Mouse (Mus musculus): ENCODE measurements at regions not wholly inside any gene's neighbourhood (a gene's known extent, or its start where the extent isn't known, plus 50 kb on each side); places are given as distances from the start of the nearest gene placed in this dataset.

DNA sequence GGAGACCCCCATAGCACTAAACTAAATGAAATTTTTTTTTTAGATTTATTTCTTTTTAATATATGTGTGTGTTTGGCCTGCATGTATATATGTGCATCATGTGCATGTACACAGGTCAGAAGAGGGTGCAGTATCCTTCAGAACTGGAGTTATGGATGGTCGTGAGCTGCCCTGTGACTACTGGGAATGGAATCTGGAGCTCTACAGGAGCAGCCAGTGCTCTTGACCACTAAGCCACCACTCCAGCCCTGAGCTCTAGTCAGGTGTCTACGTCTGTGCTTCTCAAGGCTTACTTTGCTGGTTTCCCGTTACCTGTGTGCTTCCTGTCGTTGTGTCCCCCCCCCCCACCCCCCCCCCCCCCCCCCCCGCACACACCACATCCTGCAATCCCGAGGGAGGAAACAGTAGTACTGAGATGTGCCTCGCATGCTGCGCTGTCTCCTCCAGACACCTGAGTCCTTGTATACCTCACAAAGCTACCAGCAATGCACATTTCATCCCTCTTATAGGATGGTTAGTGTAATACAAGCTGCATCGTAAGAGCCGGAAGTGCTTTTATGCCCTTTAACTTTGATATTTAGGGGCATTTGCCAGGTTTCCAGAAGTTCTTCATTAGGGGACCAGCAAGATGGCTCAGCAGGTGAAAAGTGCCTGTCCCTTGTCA lies 153.5 kb upstream of the Ubr2 start:
- Histone ChIP-seq H3K4me3 (ENCODE audit: control insufficient read depth, insufficient read depth, low read length) (no peak overlapping the region), H3K27ac (ENCODE audit: control insufficient read depth, insufficient read depth, low read length) (no peak overlapping the region), H3K27me3 (ENCODE audit: control insufficient read depth, insufficient read depth, low read length) (no peaks in the 10 kb centered on the region), H3K36me3 (ENCODE audit: control insufficient read depth, insufficient read depth, low read length) (no peaks in the 10 kb centered on the region), H3K4me1 (replicated peaks; ENCODE audit: control insufficient read depth, insufficient read depth, low read length) (peaks cover 29% of the 10 kb centered on the region)
- 22% methylated on average over 9 of the region's 10 CpGs for WGBS
- TF ChIP-seq CTCF (IDR thresholded peaks at IDR 0.05; ENCODE audit: borderline replicate concordance, control insufficient read depth, extremely low read depth, insufficient read depth, low read length, poor library complexity) = no peak
- TF ChIP-seq POLR2A (IDR thresholded peaks at IDR 0.05; ENCODE audit: control insufficient read depth, extremely low read depth, insufficient read depth, low read length, poor library complexity) = no peak
- no peak for DNase-seq

DNA sequence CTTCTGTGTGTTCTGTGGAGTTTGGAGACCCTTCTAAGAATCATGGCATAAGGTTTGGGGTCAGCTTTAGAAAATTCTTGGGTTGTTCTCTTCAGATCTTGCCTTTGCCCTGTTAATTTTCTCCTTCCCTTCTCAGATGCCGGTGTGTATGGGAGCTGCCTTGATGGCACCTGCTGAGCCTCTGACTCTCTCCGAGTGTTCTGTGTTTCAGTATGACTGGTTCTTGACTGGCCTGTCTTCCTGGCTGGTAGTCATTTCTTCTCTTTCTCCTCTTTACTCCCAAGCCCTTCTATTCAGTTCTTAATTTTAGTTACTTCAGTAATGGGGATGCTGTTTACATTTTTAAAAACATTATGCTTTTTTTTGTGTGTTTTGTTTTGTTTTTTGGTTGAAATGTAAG lies 152.1 kb upstream of the Ubr2 start:
- Histone ChIP-seq H3K27ac (ENCODE audit: control insufficient read depth, insufficient read depth, low read length) (no peak overlapping the region), H3K4me3 (ENCODE audit: control insufficient read depth, insufficient read depth, low read length) (no peak overlapping the region), H3K27me3 (ENCODE audit: control insufficient read depth, insufficient read depth, low read length) (no peaks in the 10 kb centered on the region), H3K36me3 (ENCODE audit: control insufficient read depth, insufficient read depth, low read length) (no peaks in the 10 kb centered on the region), H3K4me1 (replicated peaks; ENCODE audit: control insufficient read depth, insufficient read depth, low read length) (peaks cover 29% of the 10 kb centered on the region)
- WGBS = 92% methylated on average over 2 of the region's 2 CpGs
- DNase-seq = no peak
- TF ChIP-seq POLR2A (IDR thresholded peaks at IDR 0.05; ENCODE audit: control insufficient read depth, extremely low read depth, insufficient read depth, low read length, poor library complexity) = no peak
- TF ChIP-seq CTCF (IDR thresholded peaks at IDR 0.05; ENCODE audit: borderline replicate concordance, control insufficient read depth, extremely low read depth, insufficient read depth, low read length, poor library complexity) = no peak

DNA sequence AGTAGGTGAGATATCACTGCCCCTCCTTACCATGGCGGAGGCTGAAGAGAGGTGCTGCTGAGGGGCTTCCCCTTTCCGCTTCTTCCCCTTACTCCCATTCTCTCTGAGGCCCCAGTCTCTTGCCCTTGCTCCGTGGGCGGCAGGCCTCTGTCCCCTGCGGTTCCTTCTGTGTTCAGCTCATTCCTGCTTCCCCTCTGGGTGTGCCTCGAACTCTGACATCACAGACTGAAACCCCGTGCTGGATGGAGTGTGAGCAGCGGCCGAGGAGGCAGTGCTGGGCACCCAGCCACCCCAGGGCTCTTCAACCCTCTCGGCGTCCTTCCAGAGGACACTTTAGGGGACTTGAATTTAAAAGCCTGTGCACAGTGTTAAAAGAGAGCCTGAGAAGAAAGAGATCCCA lies 145.9 kb upstream of the Ubr2 start:
- no peak for DNase-seq
- Histone ChIP-seq H3K4me3 (ENCODE audit: control insufficient read depth, insufficient read depth, low read length) (no peak overlapping the region), H3K4me1 (replicated peaks; ENCODE audit: control insufficient read depth, insufficient read depth, low read length) (no peaks in the 10 kb centered on the region), H3K27me3 (ENCODE audit: control insufficient read depth, insufficient read depth, low read length) (no peaks in the 10 kb centered on the region), H3K27ac (ENCODE audit: control insufficient read depth, insufficient read depth, low read length) (no peak overlapping the region), H3K36me3 (ENCODE audit: control insufficient read depth, insufficient read depth, low read length) (no peaks in the 10 kb centered on the region)
- TF ChIP-seq POLR2A (IDR thresholded peaks at IDR 0.05; ENCODE audit: control insufficient read depth, extremely low read depth, insufficient read depth, low read length, poor library complexity) (no peak), CTCF (IDR thresholded peaks at IDR 0.05; ENCODE audit: borderline replicate concordance, control insufficient read depth, extremely low read depth, insufficient read depth, low read length, poor library complexity) (no peak)
- WGBS = 71% methylated on average over 11 of the region's 11 CpGs

DNA sequence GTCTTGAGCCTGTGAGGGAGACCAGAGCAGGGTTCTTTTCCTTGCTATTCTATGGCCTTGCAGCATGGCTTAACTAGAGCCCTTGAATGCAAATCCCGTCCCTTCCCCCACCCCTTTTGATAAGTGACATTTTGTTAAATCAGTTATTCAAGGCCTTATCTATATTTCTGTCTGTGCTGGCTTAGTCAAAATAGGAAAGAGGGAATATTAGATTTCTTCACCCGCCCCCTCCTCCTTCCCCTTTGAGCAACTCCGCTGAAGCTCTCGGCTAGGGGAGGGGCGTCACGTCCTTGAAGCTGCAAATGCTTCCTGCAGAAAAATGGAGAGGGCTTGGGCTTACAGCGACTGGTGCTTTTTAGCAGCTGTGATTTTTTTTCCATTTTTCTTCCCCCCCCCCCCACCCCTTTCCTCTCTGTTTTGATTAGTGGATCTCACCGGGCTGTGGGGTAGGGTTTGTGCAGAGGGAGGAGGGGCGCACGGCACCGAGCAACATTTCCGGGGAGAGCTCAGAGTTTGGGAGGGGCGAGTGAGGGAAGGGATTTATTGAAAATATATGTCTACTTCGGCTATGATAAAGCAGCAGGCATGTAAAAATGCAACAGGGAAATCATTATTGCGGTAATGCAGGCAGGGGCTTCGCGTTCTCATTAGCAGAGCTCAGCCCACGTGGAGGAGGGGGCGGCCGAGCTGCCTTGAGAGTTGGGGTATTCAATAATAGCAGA lies 141.4 kb upstream of the Ubr2 start:
- WGBS = 73% methylated on average over 20 of the region's 20 CpGs
- H3K27me3 ChIP-seq (ENCODE audit: control insufficient read depth, insufficient read depth, low read length) = no peaks in the 10 kb centered on the region
- H3K4me3 ChIP-seq (ENCODE audit: control insufficient read depth, insufficient read depth, low read length) = no peak overlapping the region
- no peaks in the 10 kb centered on the region for H3K4me1 ChIP-seq (replicated peaks; ENCODE audit: control insufficient read depth, insufficient read depth, low read length)
- no peak for DNase-seq
- H3K27ac ChIP-seq (ENCODE audit: control insufficient read depth, insufficient read depth, low read length) = no peak overlapping the region
- no peak for TF ChIP-seq POLR2A (IDR thresholded peaks at IDR 0.05; ENCODE audit: control insufficient read depth, extremely low read depth, insufficient read depth, low read length, poor library complexity)
- no peaks in the 10 kb centered on the region for H3K36me3 ChIP-seq (ENCODE audit: control insufficient read depth, insufficient read depth, low read length)

DNA sequence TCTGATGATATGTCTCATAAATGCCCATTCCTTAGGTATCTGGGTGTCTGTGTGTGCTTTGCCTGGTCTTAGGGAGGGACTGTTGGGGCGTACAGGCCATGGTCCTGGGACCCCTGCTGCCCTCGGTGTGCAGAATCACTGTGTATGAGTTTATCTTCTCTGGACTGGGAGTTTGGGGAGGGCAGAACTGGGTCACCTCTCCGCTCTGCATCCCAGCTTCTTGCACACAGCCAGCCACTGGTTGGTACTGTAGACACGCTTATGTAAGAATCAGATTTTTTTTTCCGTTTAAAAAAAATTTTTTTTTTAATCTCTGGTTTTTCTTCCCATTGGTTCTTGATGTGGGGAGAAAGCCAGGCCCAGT lies 140.8 kb upstream of the Ubr2 start:
- H3K4me3 ChIP-seq (ENCODE audit: control insufficient read depth, insufficient read depth, low read length) = no peak overlapping the region

DNA sequence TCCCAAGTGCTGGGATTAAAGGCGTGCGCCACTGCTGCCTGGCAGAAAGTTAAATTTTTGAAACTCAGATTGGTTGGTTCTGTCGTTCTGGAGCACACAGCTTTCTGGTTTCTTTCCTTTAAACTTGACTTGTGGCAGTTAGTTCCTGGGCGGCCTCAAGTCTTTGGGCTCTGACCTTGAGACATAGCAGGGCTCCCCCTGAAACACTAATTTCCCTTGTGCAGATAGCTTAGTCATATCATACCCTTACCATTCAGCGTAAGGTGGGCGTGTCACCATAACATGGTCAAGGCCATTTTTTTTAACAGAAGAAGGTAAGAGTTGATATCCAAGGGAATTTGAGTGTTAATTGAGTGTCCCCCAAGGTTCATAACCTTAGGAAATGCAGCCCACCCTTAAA lies 140.3 kb upstream of the Ubr2 start:
- Histone ChIP-seq H3K4me3 (ENCODE audit: control insufficient read depth, insufficient read depth, low read length) (no peak overlapping the region), H3K36me3 (ENCODE audit: control insufficient read depth, insufficient read depth, low read length) (no peaks in the 10 kb centered on the region), H3K4me1 (replicated peaks; ENCODE audit: control insufficient read depth, insufficient read depth, low read length) (no peaks in the 10 kb centered on the region), H3K27ac (ENCODE audit: control insufficient read depth, insufficient read depth, low read length) (no peak overlapping the region), H3K27me3 (ENCODE audit: control insufficient read depth, insufficient read depth, low read length) (no peaks in the 10 kb centered on the region)
- TF ChIP-seq CTCF (IDR thresholded peaks at IDR 0.05; ENCODE audit: borderline replicate concordance, control insufficient read depth, extremely low read depth, insufficient read depth, low read length, poor library complexity) = no peak
- TF ChIP-seq POLR2A (IDR thresholded peaks at IDR 0.05; ENCODE audit: control insufficient read depth, extremely low read depth, insufficient read depth, low read length, poor library complexity) = no peak
- DNase-seq = no peak
- WGBS = 97% methylated on average over 6 of the region's 6 CpGs

More for the DNA sequence above, 140.8 kb upstream of the Ubr2 start:
- no peaks in the 10 kb centered on the region for H3K36me3 ChIP-seq (ENCODE audit: control insufficient read depth, insufficient read depth, low read length)
- H3K4me1 ChIP-seq (replicated peaks; ENCODE audit: control insufficient read depth, insufficient read depth, low read length) = no peaks in the 10 kb centered on the region
- no peaks in the 10 kb centered on the region for H3K27me3 ChIP-seq (ENCODE audit: control insufficient read depth, insufficient read depth, low read length)
- 90% methylated on average over 5 of the region's 5 CpGs for WGBS
- no peak for TF ChIP-seq CTCF (IDR thresholded peaks at IDR 0.05; ENCODE audit: borderline replicate concordance, control insufficient read depth, extremely low read depth, insufficient read depth, low read length, poor library complexity)
- no peak for TF ChIP-seq POLR2A (IDR thresholded peaks at IDR 0.05; ENCODE audit: control insufficient read depth, extremely low read depth, insufficient read depth, low read length, poor library complexity)
- no peak for DNase-seq
- no peak overlapping the region for H3K27ac ChIP-seq (ENCODE audit: control insufficient read depth, insufficient read depth, low read length)

Measured in thymus, adult 2 months (tissue).